Mouse (Mus musculus) heart, embryonic 11.5 days (tissue): ENCODE results near the gene Tbx15. TPM values are rescaled to one million over a fixed set of nuclear protein-coding genes. Genes with fewer than 3 reads are reported as not detected.

ENCODE experiments used
- ATAC-seq: fragments of 200-750 bp; cut with Nextera tagmentation; replicated peaks from 2 replicates; pipeline ENCODE4 v1.8.0; 2017; ENCODE audit warnings: moderate library complexity; ENCODE audit not compliant: insufficient number of reproducible peaks, low FRiP score, low TSS enrichment
- H3K27ac ChIP-seq: fragments of 300-500 bp; sonication (generic); 2 replicates; pipeline ENCODE4 v1.5.1; 2014; ENCODE audit warnings: mild to moderate bottlenecking, low read depth, low read length
- H3K27me3 ChIP-seq: fragments of 300-500 bp; sonication (generic); 2 replicates; pipeline ENCODE4 v1.6.1; 2014; ENCODE audit warnings: mild to moderate bottlenecking, low read length, mixed read lengths; ENCODE audit not compliant: control insufficient read depth, insufficient read depth
- H3K36me3 ChIP-seq: fragments of 300-500 bp; sonication (generic); 2 replicates; pipeline ENCODE4 v1.6.1; 2014; ENCODE audit warnings: mild to moderate bottlenecking, low read length, moderate library complexity, mixed read lengths; ENCODE audit not compliant: control insufficient read depth, insufficient read depth
- H3K4me1 ChIP-seq: fragments of 300-500 bp; sonication (generic); 2 replicates; pipeline ENCODE4 v1.6.1; 2014; ENCODE audit warnings: low read length; ENCODE audit not compliant: control insufficient read depth, insufficient read depth
- H3K4me2 ChIP-seq: fragments of 300-500 bp; sonication (generic); 2 replicates; pipeline ENCODE4 v1.6.1; 2014; ENCODE audit warnings: mild to moderate bottlenecking, moderate library complexity
- H3K4me3 ChIP-seq: fragments of 300-500 bp; sonication (generic); 2 replicates; pipeline ENCODE4 v1.5.1; 2014; ENCODE audit warnings: low read depth, low read length
- H3K9ac ChIP-seq: fragments of 300-500 bp; sonication (generic); 2 replicates; pipeline ENCODE4 v1.6.1; 2014; ENCODE audit warnings: mild to moderate bottlenecking, low read depth, low read length, moderate library complexity
- H3K9me3 ChIP-seq: fragments of 300-500 bp; sonication (generic); replicated peaks from 2 replicates; pipeline ENCODE4 v1.6.1; 2016; ENCODE audit warnings: low read length; ENCODE audit not compliant: control insufficient read depth
- WGBS: fragments of 180-500 bp; shearing (Covaris S2); extraction: QIAGEN DNeasy Blood & Tissue Kit; methylation state at CpG from one replicate; pipeline ENCODE4 v1.1.7; 2014; ENCODE audit not compliant: insufficient replicate concordance; 5-methylcytosine and 5-hydroxymethylcytosine counted together
- polyA plus RNA-seq: library from polyadenylated mRNA; unstranded; fragments of >200 nt; fragmentation: Nextera tagmentation; extraction: Ambion mirVana; gene quantifications from 2 replicates; pipeline ENCODE4 v1.2.1, GENCODE M21; 2014

The Tbx15 gene
- polyA plus RNA-seq, 1 experiment from 2014 or later, result 0.40 TPM

DNA sequence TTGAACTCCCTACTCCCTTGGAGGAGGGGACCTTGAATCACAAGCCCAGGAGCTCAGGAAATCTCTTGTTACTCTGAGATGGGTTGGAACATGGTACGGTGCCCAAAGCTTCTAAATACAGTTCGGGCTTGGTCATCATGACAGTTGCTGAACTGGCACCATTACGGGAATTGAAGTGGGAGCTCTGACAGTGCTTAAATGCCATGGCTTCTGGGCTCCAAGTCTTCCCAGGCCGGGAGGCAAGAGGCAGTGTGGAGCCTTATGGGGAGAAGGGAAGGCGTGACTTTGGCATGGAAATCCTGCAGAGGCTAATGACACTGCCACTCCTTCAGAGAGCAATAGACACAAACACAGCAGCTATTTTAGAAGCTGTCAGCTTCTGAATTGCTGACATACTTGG lies 56.0 kb downstream of the Tbx15 start:
- H3K9me3 ChIP-seq, result no peaks in the 10 kb centered on the region
- no peak overlapping the region for H3K4me3 ChIP-seq
- H3K27me3 ChIP-seq, result no peaks in the 10 kb centered on the region
- H3K27ac ChIP-seq, result no peak overlapping the region
- H3K4me1 ChIP-seq, result no peaks in the 10 kb centered on the region
- no peak for ATAC-seq
- no peak overlapping the region for H3K9ac ChIP-seq
- 72% methylated on average over 5 of the region's 5 CpGs for WGBS
- no peaks in the 10 kb centered on the region for H3K36me3 ChIP-seq
- H3K4me2 ChIP-seq, result no peak overlapping the region

DNA sequence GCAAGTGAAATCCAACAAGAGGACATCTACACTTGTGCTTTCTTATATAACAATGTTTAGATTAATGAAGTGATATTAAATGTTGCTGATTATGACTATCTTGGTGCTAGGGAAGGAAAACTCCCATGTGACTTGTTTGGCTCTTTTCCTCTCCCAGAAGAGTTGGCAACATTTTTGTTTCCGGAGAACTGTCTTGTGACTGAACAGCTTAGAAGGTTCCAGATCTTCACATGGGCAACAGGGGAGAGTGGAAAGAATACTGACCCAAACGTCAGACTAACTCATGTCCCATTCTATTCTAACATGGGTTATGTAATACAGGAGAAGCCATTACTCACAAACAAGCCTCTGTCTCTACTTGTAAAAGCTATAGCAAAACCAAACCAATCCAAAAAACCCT lies 60.7 kb downstream of the Tbx15 start:
- WGBS, result 82% methylated on average over 2 of the region's 2 CpGs
- no peaks in the 10 kb centered on the region for H3K27me3 ChIP-seq
- no peak for ATAC-seq

DNA sequence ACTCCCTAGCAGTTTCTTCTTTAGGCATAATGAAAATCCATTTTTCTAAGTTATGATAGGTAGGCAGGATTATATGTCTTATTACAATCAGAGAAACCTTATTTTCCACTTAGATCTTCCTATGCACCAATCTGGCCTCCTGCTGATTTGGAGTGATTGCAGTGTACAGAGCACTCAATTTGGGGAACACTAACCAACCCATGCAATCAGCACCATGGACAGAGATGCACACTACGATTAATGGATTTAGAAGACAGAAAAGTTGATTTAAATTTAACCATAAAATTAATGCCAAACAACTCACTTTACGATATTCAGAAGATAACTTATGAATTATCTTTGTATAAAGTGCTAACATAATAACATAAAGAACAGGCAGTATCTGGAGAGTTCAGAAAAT lies 70.7 kb downstream of the Tbx15 start:
- Histone ChIP-seq H3K9me3 (no peaks in the 10 kb centered on the region), H3K9ac (no peak overlapping the region), H3K4me3 (no peak overlapping the region), H3K4me1 (no peaks in the 10 kb centered on the region), H3K27me3 (no peaks in the 10 kb centered on the region), H3K4me2 (no peak overlapping the region), H3K36me3 (no peaks in the 10 kb centered on the region), H3K27ac (no peak overlapping the region)
- ATAC-seq, result no peak
- 48% methylated on average over 2 of the region's 2 CpGs for WGBS

More for the DNA sequence above, 60.7 kb downstream of the Tbx15 start:
- no peak overlapping the region for H3K9ac ChIP-seq
- H3K4me1 ChIP-seq, result no peaks in the 10 kb centered on the region
- H3K4me2 ChIP-seq, result no peak overlapping the region
- no peaks in the 10 kb centered on the region for H3K36me3 ChIP-seq
- no peaks in the 10 kb centered on the region for H3K9me3 ChIP-seq
- H3K4me3 ChIP-seq, result no peak overlapping the region
- no peak overlapping the region for H3K27ac ChIP-seq

DNA sequence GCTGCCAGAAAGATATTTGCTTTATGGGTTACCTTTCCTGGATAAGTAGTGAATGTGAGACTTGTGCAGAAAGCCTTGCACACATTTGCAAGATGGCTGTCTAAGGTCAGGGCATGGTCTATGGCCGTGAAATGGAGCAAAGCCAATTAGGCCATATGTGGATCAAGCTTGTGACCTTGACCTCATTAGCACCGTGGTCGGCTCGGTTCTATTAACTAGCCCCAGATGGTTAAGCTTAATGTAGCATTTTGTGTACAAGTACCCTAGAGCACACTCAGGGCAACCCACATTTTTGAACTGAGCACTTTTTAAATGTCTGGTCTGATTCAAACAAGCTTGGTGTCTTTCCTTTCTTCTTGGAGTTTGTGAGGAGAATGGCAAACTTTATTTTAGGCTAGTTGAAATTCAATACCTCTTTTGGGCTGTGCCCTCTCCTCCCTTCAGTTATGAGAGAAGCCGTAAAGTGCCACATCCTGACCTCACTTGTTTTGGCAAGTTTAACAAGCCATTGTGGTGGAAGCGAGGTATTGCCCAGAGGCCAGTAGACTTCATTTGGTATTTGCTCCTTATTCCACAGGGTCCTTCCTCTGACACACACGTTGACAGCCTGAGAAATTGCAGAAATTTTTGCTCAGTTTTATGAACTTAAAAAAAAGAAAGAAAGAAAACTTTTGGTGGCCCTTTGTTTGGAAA lies 71.9 kb downstream of the Tbx15 start:
- Histone ChIP-seq H3K36me3 (no peaks in the 10 kb centered on the region), H3K4me1 (no peaks in the 10 kb centered on the region), H3K9ac (no peak overlapping the region), H3K27ac (no peak overlapping the region), H3K4me3 (no peak overlapping the region), H3K27me3 (no peaks in the 10 kb centered on the region), H3K9me3 (no peaks in the 10 kb centered on the region), H3K4me2 (no peak overlapping the region)
- no peak for ATAC-seq
- 68% methylated on average over 7 of the region's 7 CpGs for WGBS

DNA sequence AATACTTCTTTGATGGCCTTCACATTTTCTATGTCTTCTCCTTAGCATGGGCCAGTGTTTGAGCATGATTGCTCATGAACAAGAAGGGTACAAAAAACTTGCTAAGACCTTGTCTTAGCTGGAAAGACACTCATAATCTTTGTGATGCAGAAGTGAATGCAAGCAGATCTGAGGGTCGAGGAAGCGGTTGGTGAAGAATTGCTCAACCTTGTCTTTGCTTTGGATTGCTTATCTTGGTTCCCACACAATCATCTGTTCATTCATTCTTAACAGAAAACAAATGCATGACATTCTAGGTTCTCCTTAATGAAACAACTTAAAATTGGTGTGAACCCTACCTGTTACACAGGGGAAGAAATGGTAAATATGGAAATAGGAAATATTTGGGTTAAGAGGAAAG lies 82.2 kb downstream of the Tbx15 start:
- Histone ChIP-seq H3K9me3 (no peaks in the 10 kb centered on the region), H3K9ac (no peak overlapping the region), H3K4me2 (no peak overlapping the region), H3K27ac (no peak overlapping the region), H3K4me1 (no peaks in the 10 kb centered on the region), H3K36me3 (no peaks in the 10 kb centered on the region), H3K4me3 (no peak overlapping the region), H3K27me3 (no peaks in the 10 kb centered on the region)
- no peak for ATAC-seq
- WGBS, result 76% methylated on average over 2 of the region's 2 CpGs

DNA sequence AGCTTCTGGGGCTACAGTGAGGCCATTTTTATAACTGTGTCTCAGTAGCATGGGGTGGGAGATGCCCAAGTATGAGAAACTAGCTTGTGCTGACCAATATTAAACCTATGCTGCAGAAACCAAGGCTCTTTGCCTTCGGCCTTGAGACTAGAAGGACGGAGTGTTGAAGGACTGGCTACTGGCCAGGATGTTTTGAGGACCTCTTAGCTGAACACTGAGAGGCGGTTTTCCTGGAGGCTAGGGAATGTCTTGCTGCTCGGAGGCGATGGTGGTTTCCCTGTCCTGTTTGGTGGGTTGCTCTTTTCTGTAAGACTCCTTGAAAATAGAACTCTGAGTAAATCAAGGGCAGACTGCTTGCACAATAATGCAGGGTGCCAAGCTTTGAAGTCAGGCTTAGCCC lies 89.1 kb downstream of the Tbx15 start:
- no peaks in the 10 kb centered on the region for H3K36me3 ChIP-seq
- ATAC-seq, result no peak

DNA sequence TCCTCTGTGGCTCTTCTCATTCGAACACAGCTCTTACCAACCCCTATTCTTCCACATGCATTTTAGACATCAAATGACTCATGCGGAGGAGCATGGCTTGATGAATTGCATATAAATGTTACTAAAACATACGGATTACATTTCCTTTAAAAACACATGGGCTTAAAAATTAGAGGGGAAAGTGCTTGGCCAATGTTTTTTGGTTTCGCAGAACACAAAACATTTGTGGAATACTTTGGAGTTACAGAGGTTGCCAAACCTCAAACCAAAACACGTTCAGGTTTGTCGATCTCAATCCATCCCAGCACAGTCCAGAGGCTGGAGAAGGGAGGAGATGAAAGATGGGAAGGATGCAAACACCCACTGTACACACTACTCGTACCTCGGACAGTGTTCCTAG lies 90.9 kb downstream of the Tbx15 start:
- no peaks in the 10 kb centered on the region for H3K9me3 ChIP-seq
- no peak overlapping the region for H3K4me3 ChIP-seq
- no peaks in the 10 kb centered on the region for H3K36me3 ChIP-seq
- H3K27me3 ChIP-seq, result no peaks in the 10 kb centered on the region
- no peaks in the 10 kb centered on the region for H3K4me1 ChIP-seq
- no peak for ATAC-seq
- H3K27ac ChIP-seq, result no peak overlapping the region
- 79% methylated on average over 8 of the region's 8 CpGs for WGBS
- no peak overlapping the region for H3K9ac ChIP-seq
- no peak overlapping the region for H3K4me2 ChIP-seq

More for the DNA sequence above, 89.1 kb downstream of the Tbx15 start:
- Histone ChIP-seq H3K27ac (no peak overlapping the region), H3K27me3 (no peaks in the 10 kb centered on the region), H3K9me3 (no peaks in the 10 kb centered on the region), H3K4me3 (no peak overlapping the region), H3K9ac (no peak overlapping the region), H3K4me2 (no peak overlapping the region), H3K4me1 (no peaks in the 10 kb centered on the region)
- 80% methylated on average over 5 of the region's 5 CpGs for WGBS

DNA sequence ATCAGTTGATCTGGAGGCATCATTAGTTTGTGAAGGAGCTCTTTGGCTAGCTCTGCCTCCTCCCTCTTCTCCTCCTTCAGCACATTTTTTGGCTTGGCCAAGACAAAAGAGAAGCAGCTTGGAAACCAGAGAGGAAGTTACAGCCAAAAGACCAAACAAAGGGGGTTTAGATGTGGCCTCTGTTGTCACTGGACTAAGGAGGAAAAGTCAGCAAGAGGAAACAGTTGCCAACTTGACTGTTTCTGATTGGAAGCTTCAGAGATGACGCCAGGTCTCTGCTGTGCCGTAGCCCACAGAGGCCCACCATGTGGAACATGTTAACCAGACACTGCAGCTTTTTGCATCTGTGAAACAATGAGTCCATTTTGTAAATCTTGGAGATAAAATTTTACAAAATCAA lies 96.7 kb downstream of the Tbx15 start:
- H3K4me3 ChIP-seq, result no peak overlapping the region
- H3K4me2 ChIP-seq, result no peak overlapping the region
- no peaks in the 10 kb centered on the region for H3K9me3 ChIP-seq
- no peaks in the 10 kb centered on the region for H3K4me1 ChIP-seq
- 70% methylated on average over 2 of the region's 2 CpGs for WGBS
- no peaks in the 10 kb centered on the region for H3K27me3 ChIP-seq
- no peak for ATAC-seq
- no peaks in the 10 kb centered on the region for H3K36me3 ChIP-seq
- H3K9ac ChIP-seq, result no peak overlapping the region
- no peak overlapping the region for H3K27ac ChIP-seq

DNA sequence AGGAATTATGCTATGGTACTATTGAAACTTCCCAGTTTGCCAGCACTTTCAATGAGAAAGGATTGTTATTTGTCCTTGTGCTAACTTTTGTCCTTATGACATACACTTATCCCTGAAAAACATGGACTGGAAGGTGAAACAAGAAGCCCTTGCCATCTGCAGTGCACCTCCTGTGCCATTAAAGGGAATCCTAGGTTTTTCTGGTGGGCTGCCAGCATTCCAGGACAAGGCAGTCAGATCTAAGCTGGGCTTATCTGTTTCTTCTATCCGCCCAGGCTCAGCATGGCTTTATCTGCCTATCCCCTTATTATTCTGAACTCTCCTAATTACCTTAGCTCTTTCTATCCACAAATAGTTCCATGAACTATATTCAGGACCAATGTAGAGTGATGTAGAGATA lies 98.6 kb downstream of the Tbx15 start:
- Histone ChIP-seq H3K9ac (no peak overlapping the region), H3K4me1 (no peaks in the 10 kb centered on the region), H3K27ac (no peak overlapping the region), H3K27me3 (no peaks in the 10 kb centered on the region), H3K4me2 (no peak overlapping the region), H3K36me3 (no peaks in the 10 kb centered on the region), H3K4me3 (no peak overlapping the region), H3K9me3 (no peaks in the 10 kb centered on the region)
- WGBS, result 34% methylated on average over 1 of the region's 1 CpGs
- ATAC-seq, result no peak
